Mouse (Mus musculus): Measurements from ENCODE around the gene Atpaf2.

DNA sequence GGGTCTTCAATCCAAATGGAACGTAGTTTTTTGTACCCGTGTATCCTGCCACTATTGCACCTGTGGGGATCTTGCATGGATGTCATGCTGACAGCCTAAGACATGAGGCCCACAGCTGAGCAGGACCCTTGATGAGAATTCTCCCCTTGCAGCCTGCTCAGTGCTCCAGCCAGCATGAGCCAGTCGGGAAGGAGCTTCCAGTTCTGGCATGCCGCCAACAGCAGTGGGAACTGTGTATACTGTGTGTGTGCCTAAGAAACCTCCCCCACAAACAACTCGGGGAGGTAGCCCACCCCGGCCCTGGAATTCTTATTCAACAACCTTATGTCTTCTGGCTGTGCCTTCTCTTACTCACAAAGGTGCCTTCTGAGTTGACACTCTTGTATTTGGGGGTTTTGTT is 21.7 kb downstream of the Atpaf2 start:
- TF ChIP-seq CTCF (IDR thresholded peaks at IDR 0.05; ENCODE audit: insufficient read depth, low read length), result no peak
- TF ChIP-seq POLR2A (IDR thresholded peaks at IDR 0.05; ENCODE audit: borderline replicate concordance, extremely low read depth, low read depth, low read length), result no peak

All from lung, adult 2 months (tissue).